Mouse (Mus musculus) embryonic facial prominence, embryonic 11.5 days (tissue): Measurements from ENCODE around the gene Phf14. TPM values are rescaled to one million over a fixed set of nuclear protein-coding genes. Genes with fewer than 3 reads are reported as not detected.

Source experiments
- ATAC-seq: fragments of 200-750 bp; cut with Nextera tagmentation; replicated peaks from 2 replicates; pipeline ENCODE4 v1.8.0; 2017; ENCODE audit warnings: low read depth; ENCODE audit not compliant: insufficient number of reproducible peaks, low FRiP score, low TSS enrichment
- DNase-seq: peaks from one replicate; pipeline ENCODE4 v3.0.0-alpha.2; 2015; ENCODE audit warnings: low spot score
- H3K27ac ChIP-seq: fragments of 300-500 bp; sonication (generic); replicated peaks from 2 replicates; pipeline ENCODE4 v1.5.1; 2014; ENCODE audit warnings: mild to moderate bottlenecking, low read depth, low read length, control low read depth
- H3K27me3 ChIP-seq: fragments of 300-500 bp; sonication (generic); 2 replicates; pipeline ENCODE4 v1.6.1; 2014; ENCODE audit warnings: mild to moderate bottlenecking, low read length, moderate library complexity, mixed read lengths; ENCODE audit not compliant: control insufficient read depth, insufficient read depth
- H3K36me3 ChIP-seq: fragments of 300-500 bp; sonication (generic); replicated peaks from 2 replicates; pipeline ENCODE4 v1.6.1; 2014; ENCODE audit warnings: low read depth, mild to moderate bottlenecking, low read length, moderate library complexity, mixed read lengths; ENCODE audit not compliant: control insufficient read depth, insufficient read depth
- H3K4me1 ChIP-seq: fragments of 300-500 bp; sonication (generic); 2 replicates; pipeline ENCODE4 v1.6.1; 2014; ENCODE audit warnings: low read length, mixed read lengths; ENCODE audit not compliant: control insufficient read depth, insufficient read depth
- H3K4me2 ChIP-seq: fragments of 300-500 bp; sonication (generic); 2 replicates; pipeline ENCODE4 v1.6.1; 2014; ENCODE audit warnings: low read depth, mild to moderate bottlenecking, control low read depth, low read length, moderate library complexity
- H3K4me3 ChIP-seq: fragments of 300-500 bp; sonication (generic); 2 replicates; pipeline ENCODE4 v1.5.1; 2014; ENCODE audit warnings: low read depth, low read length, control low read depth
- H3K9ac ChIP-seq: fragments of 300-500 bp; sonication (generic); replicated peaks from 2 replicates; pipeline ENCODE4 v1.6.1; 2014; ENCODE audit warnings: mild to moderate bottlenecking, control low read depth, low read length
- H3K9me3 ChIP-seq: fragments of 300-500 bp; sonication (generic); replicated peaks from 2 replicates; pipeline ENCODE4 v1.6.1; 2016; ENCODE audit warnings: mild to moderate bottlenecking, low read length, inconsistent platforms, mixed read lengths; ENCODE audit not compliant: control insufficient read depth
- WGBS: fragments of 180-500 bp; shearing (Covaris S2); extraction: QIAGEN DNeasy Blood & Tissue Kit; methylation state at CpG from one replicate; pipeline ENCODE4 v1.1.7; 2014; 5-methylcytosine and 5-hydroxymethylcytosine counted together
- polyA plus RNA-seq: library from polyadenylated mRNA; unstranded; fragments of >200 nt; fragmentation: Nextera tagmentation; extraction: Ambion mirVana; gene quantifications from 2 replicates; pipeline ENCODE4 v1.2.1, GENCODE M21; 2014

The Phf14 gene
- polyA plus RNA-seq, 1 experiment from 2014 or later, result 106 TPM

DNA sequence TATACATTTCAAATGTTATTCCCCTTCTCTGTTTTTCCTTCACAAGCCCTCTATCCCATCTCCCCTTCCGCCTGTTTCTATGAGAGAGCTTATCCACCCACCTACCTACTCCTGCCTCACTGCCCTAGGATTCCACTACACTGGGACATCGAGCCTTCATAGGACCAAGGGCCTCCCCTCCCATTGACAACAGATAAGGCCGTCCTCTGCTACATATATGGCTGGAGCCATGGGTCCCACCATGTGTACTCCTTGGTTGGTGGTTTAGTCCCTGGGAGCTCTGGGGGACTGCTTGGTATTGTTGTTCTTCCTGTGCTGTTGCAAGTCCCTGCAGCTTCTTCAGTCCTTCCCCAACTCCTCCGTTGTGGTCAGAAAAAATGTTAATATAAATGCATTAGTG is 97.8 kb downstream of the Phf14 start:
- no peak overlapping the region for H3K9ac ChIP-seq
- H3K27ac ChIP-seq, result no peak overlapping the region
- no peaks in the 10 kb centered on the region for H3K27me3 ChIP-seq
- H3K36me3 ChIP-seq, result no peaks in the 10 kb centered on the region
- no peaks in the 10 kb centered on the region for H3K4me1 ChIP-seq
- no peaks in the 10 kb centered on the region for H3K9me3 ChIP-seq
- H3K4me2 ChIP-seq, result no peak overlapping the region
- 95% methylated on average over 4 of the region's 4 CpGs for WGBS
- ATAC-seq (no peak), DNase-seq (no peak)
- no peak overlapping the region for H3K4me3 ChIP-seq

DNA sequence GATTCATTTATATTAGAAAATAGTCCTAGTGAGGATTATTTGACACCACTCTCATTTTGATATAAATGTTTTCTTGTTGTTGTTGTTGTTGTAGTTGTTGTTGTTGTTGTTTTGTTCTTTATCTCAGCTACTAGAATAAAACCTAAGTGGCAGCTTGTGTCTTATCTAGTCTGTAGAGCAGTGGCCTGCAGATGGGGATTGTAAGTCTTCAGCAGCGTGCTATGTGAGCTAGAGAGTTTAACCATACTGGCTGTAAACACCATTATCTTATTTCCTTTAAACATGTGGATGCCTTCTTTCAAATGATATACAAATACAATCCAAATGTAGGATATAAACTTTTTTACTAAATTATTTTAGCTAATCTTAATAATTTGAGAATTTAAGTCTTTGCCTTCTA is 98.4 kb downstream of the Phf14 start:
- 94% methylated on average over 1 of the region's 1 CpGs for WGBS
- Histone ChIP-seq H3K27me3 (no peaks in the 10 kb centered on the region), H3K36me3 (no peaks in the 10 kb centered on the region), H3K4me1 (no peaks in the 10 kb centered on the region), H3K9ac (no peak overlapping the region), H3K4me2 (no peak overlapping the region), H3K4me3 (no peak overlapping the region), H3K27ac (no peak overlapping the region), H3K9me3 (no peaks in the 10 kb centered on the region)
- ATAC-seq (no peak), DNase-seq (no peak)

DNA sequence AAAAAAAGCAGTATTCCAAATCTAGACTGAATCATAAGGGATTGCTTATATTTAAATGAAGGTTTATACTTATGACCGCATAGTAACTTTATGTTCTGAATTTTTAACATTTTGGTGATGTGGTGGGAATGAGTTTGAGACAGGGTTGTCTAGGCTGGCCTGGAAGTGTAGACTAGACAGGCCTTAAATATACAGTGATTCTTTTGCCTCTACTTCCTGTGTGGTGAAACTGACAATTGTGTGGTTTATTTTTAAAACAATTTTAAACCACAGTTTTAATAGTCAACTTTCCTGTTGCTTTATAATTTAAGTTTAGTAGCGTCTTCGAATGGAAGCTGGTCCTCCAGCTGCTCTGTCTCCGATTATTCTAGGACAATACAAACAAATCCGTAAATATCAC is 104.5 kb downstream of the Phf14 start:
- Histone ChIP-seq H3K4me1 (no peaks in the 10 kb centered on the region), H3K9me3 (no peaks in the 10 kb centered on the region), H3K27ac (no peak overlapping the region), H3K9ac (no peak overlapping the region), H3K4me2 (no peak overlapping the region), H3K27me3 (no peaks in the 10 kb centered on the region), H3K36me3 (no peaks in the 10 kb centered on the region), H3K4me3 (no peak overlapping the region)
- WGBS, result 93% methylated on average over 5 of the region's 5 CpGs
- DNase-seq (no peak), ATAC-seq (no peak)

DNA sequence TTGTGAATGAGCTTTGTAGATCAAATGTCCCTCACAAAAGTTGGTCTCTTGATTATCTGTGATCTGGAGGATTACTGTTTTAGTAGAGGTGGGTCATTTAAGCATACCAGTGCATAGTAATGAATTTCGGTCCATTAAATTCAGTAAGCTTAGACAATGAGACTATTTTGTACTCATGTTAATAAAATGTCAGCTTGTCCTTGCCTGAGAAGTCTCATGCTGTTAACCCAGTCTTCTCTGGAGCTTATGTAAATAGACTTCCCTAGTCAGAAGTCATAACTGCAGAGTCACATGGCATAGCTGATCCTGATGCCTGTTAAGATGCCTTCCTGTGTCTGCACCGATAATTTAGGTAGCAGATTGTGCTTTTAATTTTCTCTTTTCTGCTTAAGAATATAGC is 106.4 kb downstream of the Phf14 start:
- WGBS, result 66% methylated on average over 2 of the region's 2 CpGs
- ATAC-seq, result no peak
- H3K4me3 ChIP-seq, result no peak overlapping the region

DNA sequence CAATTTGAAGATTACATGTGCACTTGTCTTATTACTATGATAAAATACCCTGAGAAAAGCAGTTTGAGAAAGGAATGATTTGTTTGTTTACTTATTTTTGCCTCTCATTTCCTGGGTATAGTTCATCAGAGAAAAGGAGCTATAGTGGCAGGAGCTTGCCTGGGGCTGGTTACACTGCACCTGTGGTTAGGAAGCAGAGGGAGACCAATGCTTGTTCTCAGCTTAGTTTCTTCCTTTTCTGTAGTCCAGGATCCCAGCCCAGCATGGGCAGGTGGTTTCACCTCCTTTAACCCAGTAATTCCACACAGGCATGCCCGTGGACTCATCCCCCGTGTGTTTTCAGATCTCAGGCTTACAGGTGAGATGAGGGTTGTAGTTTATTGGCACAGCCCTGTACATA is 107.1 kb downstream of the Phf14 start:
- Histone ChIP-seq H3K36me3 (no peaks in the 10 kb centered on the region), H3K4me2 (no peak overlapping the region), H3K27me3 (no peaks in the 10 kb centered on the region), H3K27ac (no peak overlapping the region), H3K4me1 (no peaks in the 10 kb centered on the region), H3K9ac (no peak overlapping the region), H3K4me3 (no peak overlapping the region), H3K9me3 (no peaks in the 10 kb centered on the region)
- ATAC-seq, result no peak
- DNase-seq, result no peak
- WGBS, result 87% methylated on average over 2 of the region's 2 CpGs

More for the DNA sequence above, 106.4 kb downstream of the Phf14 start:
- Histone ChIP-seq H3K9ac (no peak overlapping the region), H3K27ac (no peak overlapping the region), H3K4me2 (no peak overlapping the region), H3K27me3 (no peaks in the 10 kb centered on the region), H3K9me3 (no peaks in the 10 kb centered on the region), H3K4me1 (no peaks in the 10 kb centered on the region), H3K36me3 (no peaks in the 10 kb centered on the region)
- DNase-seq, result no peak

DNA sequence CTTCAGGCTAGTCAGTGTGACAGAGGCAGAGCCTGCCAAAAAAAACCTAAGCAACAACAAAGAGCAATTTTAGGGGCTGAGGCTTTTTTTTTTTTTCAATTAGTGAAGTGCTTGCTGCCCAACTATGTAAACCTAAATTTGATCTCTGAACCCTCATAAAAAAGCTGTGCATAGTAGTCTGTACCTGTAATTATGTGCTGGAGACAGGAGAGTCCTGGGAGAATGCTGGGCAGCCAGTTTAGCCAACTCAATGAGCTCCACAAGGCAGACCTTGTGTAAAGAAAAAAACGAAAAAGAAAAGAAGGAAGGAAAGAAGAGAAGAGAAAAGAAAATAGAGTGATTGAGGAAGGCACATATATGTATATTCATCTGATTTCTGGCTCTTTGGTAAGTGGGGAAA is 112.1 kb downstream of the Phf14 start:
- H3K4me1 ChIP-seq, result no peaks in the 10 kb centered on the region
- H3K4me2 ChIP-seq, result no peak overlapping the region
- no peak overlapping the region for H3K4me3 ChIP-seq
- WGBS, result 64% methylated on average over 1 of the region's 1 CpGs
- ATAC-seq (no peak), DNase-seq (no peak)
- no peaks in the 10 kb centered on the region; the same call in 1 of the 2 replicates for H3K36me3 ChIP-seq
- H3K27ac ChIP-seq, result no peak overlapping the region
- H3K9me3 ChIP-seq, result no peaks in the 10 kb centered on the region
- H3K9ac ChIP-seq, result no peak overlapping the region
- H3K27me3 ChIP-seq, result no peaks in the 10 kb centered on the region

DNA sequence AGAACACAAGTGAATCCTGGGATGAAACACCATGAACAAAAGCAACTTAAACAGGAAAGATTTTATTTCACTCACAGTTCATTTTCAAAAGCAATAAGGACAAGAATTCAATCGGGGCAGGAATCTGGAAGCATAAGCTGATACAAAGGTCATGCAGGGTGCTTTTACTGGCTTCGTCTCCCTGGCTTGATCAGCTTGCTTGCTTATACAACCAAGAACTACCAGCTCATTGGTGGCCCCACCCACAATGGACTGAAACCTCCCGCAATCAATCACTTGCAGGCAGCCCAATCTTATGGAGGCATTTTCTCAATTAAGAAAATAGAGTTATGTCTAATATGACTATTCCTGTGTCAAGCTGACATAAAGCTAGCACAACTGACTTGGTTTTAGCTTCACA is 112.5 kb downstream of the Phf14 start:
- no peak overlapping the region for H3K9ac ChIP-seq
- no peak for DNase-seq
- no peak overlapping the region for H3K27ac ChIP-seq
- no peak overlapping the region for H3K4me3 ChIP-seq
- ATAC-seq, result no peak
- WGBS, result 78% methylated on average over 3 of the region's 3 CpGs
- H3K27me3 ChIP-seq, result no peaks in the 10 kb centered on the region
- H3K9me3 ChIP-seq, result no peaks in the 10 kb centered on the region
- no peaks in the 10 kb centered on the region; the same call in 1 of the 2 replicates for H3K36me3 ChIP-seq
- H3K4me1 ChIP-seq, result no peaks in the 10 kb centered on the region
- no peak overlapping the region for H3K4me2 ChIP-seq

DNA sequence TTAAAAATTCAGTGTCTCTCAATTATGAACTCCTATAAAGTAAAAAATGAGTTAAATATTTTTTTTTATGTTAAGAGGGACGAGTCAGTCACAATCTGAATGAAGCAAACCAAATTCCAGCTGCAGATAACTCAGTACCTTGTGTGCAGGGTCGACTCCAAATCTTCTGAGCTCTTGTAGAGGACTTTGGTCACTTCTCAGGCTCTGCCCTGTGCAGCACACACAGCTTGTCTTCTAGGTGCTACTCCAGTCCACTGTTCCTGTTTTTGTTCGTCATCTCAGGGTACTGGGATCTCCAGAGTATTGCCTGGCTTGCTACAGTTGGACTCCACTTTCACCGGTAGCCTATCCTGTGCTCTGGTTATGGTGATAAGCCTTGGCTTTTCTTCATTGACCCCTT is 113.1 kb downstream of the Phf14 start:
- Histone ChIP-seq H3K9me3 (no peaks in the 10 kb centered on the region), H3K4me3 (no peak overlapping the region), H3K9ac (no peak overlapping the region), H3K36me3 (no peaks in the 10 kb centered on the region; the same call in 1 of the 2 replicates), H3K27me3 (no peaks in the 10 kb centered on the region), H3K27ac (no peak overlapping the region), H3K4me1 (no peaks in the 10 kb centered on the region), H3K4me2 (no peak overlapping the region)
- DNase-seq (no peak), ATAC-seq (no peak)
- WGBS, result 91% methylated on average over 4 of the region's 4 CpGs
